Mouse (Mus musculus) gastrocnemius, adult 2 months (tissue): ENCODE measurements at regions not wholly inside any gene's neighbourhood (a gene's known extent, or its start where the extent isn't known, plus 50 kb on each side); places are given as distances from the start of the nearest gene placed in this dataset.
"Not testable (repeated sequence)": the region's sequence is repeated elsewhere in the genome, so short reads cannot be mapped to it uniquely, and the experiment has no call there.

Source experiments
- DNase-seq: peaks from one replicate; pipeline ENCODE4 v3.0.0; 2022
- H3K27ac ChIP-seq: fragments of 200-600 bp; 2 replicates; pipeline ENCODE4 v1.8.1; 2022; ENCODE audit warnings: mild to moderate bottlenecking
- H3K4me3 ChIP-seq: fragments of 200-600 bp; 2 replicates; pipeline ENCODE4 v1.8.1; 2022; ENCODE audit warnings: mild to moderate bottlenecking, moderate library complexity
- CTCF ChIP-seq: fragments of 200-600 bp; IDR thresholded peaks from 2 replicates; pipeline ENCODE4 v1.8.1; 2022; ENCODE audit warnings: antibody characterized with exemption, mild to moderate bottlenecking, moderate library complexity
- intact Hi-C: fragments of 180-260 bp; cut with DNase I; formaldehyde crosslinking; loops from one replicate; pipeline ENCODE4 v1.15.1; 2025

DNA sequence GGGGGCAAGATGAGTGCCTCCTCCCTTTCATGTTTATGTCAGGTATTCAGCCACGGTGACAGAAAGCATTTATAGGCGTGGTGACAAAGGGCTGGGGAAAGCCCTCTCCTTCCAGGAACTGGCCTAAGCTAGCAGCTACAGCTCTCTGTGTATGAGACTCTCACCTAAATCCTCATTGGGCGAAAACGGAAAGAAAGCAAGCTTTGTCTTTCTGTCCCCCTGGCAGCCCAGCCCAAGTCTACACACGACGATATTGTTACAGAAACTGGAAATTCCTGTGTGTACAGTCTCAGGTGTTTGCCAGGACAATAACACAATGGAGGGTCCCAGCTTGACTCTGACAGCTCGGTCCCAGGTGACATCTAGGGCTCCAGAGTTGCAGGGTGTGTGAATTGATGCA lies 60.0 kb downstream of the Dact2 start:
- no peak for DNase-seq
- no peak for TF ChIP-seq CTCF
- Histone ChIP-seq H3K27ac (no peak overlapping the region), H3K4me3 (no peak overlapping the region)
- intact Hi-C loops = no loop called here

DNA sequence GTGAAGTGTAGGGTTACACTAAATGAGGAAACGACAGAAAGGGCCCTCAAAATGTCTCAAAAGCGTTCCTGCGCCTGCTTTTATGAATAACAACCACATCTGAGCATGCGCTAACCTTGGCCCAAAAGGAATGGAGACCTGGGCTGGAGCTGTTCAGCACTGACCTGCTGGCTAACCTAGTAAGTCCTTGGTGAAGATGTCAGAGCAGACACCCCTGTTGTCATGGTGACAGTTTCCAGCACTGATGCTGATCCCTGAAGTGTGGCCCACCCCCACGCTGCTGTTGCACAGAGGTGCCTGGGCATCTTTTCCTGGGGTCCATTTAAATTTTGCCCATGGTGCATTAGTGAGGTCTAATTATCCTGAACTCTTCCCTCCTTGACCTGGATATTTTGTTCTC lies 62.4 kb downstream of the Dact2 start:
- no peak for TF ChIP-seq CTCF
- intact Hi-C loops = no loop called here
- Histone ChIP-seq H3K4me3 (no peak overlapping the region), H3K27ac (no peak overlapping the region)
- DNase-seq = no peak

DNA sequence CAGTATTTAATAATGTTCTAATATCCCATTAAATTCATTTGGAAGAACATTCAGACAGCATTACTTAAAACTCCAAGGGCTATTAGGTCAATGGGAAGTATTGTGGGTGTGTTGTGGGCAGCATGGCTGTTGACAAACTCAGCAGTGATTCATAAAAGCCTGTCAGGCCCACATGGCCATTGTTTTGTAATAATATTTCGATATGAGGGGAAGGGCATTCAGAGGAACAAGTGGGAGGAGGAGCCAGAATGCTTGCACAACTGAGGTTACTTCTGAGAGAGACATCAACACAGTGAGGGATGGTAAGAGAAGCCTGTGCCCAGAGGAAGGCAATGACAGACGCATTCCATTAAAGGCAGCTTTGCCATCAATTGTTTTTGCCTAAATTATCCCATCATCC lies 63.8 kb downstream of the Dact2 start:
- Histone ChIP-seq H3K27ac (no peak overlapping the region), H3K4me3 (no peak overlapping the region)
- TF ChIP-seq CTCF = no peak
- no peak for DNase-seq
- intact Hi-C loops = no loop called here

DNA sequence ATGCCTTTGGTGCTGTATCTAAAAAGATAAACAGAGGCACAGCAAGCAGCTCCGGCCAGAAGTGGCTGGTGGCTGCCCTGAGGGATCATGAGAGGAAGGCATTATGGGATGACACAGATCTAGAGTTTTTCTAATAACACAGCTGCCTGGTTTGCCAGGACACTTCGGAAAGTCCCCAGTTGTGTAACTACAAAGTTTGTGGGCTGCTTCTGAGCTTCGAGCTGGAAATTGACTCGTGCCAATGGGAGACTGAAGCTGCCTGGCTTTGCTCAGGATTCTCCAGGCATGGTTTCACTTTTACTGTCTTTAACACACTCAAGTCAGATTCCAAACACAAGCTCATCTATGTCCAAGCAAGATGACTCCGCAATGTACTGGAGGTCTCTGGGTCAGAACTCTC lies 65.2 kb downstream of the Dact2 start:
- DNase-seq = no peak

DNA sequence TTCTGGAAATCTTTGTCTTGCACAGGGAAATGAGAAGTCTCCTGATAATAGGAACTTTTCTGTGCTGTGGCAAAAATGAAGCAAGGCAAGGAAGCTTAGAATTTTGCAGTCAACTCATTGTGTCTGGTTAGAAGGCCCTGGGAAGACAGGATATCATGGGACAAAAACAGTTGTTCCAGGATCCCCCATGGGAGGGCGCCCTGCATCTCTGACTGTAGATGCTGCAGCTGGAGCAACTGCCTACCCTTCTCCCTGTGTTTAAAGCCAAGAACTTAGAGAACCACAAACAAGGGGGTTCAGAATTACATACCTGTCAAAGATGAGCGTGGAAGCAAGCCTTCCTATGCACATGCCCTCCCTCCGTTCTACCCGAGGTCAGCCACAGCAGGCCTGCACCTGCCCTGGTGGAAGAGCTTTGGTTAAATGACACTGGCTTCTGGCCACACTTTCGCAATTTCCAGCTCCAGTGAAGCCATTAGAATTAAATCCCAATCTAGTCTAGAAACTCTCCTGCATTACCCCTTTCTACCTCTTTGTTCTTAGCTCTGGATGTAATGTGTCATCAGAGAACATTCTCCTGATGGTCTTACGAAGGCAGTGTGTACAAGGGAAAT lies 67.3 kb downstream of the Dact2 start:
- intact Hi-C loops = loop anchor here (2.0 kb wide), 1 partner anchor 70 kb away; no protein-coding TSS in a partner anchor
- Histone ChIP-seq H3K27ac (no peak overlapping the region), H3K4me3 (no peak overlapping the region)
- peak; percentile 70 for DNase-seq
- TF ChIP-seq CTCF = peak; percentile 55

More for the DNA sequence above, 65.2 kb downstream of the Dact2 start:
- no peak for TF ChIP-seq CTCF
- intact Hi-C loops = no loop called here
- H3K4me3 ChIP-seq = no peak overlapping the region
- peak overlapping the region; percentile 31 for H3K27ac ChIP-seq

DNA sequence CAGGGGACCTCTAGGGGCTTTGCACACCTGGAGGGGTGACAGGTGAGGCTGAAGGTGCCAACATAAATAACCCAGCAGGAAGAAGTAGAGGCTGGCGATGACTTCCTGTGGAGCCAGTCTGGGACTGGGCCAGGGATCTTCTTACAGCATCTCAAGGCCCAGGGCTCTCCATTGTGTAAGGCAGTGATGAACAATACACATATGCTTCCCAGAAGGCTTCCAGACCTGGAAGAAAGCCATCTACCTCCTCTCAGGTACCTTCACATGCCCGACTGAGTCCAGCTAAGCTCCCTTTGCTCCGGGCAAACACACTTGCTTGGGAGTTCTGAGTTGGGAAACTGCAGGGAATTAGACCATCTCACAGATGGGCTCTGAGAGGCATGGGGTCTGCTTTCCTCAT lies 69.5 kb downstream of the Dact2 start:
- no peak for TF ChIP-seq CTCF
- no peak overlapping the region for H3K4me3 ChIP-seq
- no peak for DNase-seq
- intact Hi-C loops = no loop called here
- no peak overlapping the region for H3K27ac ChIP-seq

DNA sequence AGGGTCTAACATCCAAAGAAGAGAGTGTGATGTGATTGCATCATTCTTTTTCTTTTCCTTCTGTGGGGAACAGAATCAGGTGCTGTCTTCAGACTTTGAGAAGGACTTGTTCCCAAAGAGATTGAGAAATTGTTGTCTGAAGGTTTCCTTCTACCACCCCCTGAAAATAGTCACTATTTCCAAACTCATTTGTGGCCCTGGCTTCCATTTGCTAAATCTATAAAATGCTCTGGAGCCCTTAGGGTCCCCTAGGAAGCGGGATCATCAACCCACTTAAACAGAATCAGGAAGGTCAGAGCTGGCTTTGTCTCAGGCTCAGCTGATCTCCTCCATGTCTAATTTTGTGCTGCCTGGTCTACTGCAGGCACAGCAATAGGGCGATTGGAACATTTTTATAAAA lies 70.1 kb downstream of the Dact2 start:
- intact Hi-C loops = no loop called here
- Histone ChIP-seq H3K27ac (no peak overlapping the region), H3K4me3 (no peak overlapping the region)
- DNase-seq = no peak
- no peak for TF ChIP-seq CTCF

DNA sequence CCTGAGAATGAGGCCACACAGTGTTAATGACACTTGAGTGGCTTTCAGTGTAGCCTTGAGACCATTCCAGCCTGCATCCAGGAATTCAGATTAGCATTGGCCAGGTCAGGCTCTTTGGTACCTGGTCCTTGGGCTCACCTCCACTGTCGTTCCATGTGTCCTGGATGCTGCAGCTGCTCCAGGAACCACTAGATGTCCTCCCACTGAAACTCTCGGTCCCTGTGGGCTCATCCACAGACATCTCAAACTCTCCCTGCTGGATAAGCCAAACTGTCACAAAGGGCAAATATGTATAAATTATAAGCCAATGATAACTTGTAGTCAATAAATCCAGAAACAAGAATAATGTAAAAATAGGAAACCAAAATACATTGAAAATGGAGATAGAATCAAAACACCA lies 67.7 kb upstream of the Gm7358 start:
- H3K4me3 ChIP-seq, H3K27ac ChIP-seq, DNase-seq, intact Hi-C loops: not testable (repeated sequence)
- peak; percentile 25; the same call in 1 of the 2 replicates for TF ChIP-seq CTCF

DNA sequence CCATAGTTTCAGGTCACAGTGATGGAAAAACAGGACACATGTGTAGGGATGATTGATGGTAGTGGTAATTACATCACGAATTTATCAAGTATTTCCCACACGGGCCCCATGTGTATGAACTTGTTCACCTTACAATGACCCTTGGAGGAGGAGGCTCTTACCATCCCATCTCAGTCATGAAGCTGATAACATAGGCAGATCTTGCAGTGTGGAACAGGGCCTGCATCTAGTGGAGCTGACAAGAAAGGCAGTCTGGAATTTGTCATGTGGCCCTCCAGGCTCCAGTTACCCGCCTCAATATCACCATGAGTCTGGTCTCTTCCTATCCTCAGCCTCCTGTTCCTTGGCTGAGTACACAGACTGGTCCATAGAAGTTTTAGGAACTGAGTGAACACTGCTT lies 59.5 kb upstream of the Gm7358 start:
- intact Hi-C loops = no loop called here
- Histone ChIP-seq H3K4me3 (no peak overlapping the region), H3K27ac (no peak overlapping the region)
- TF ChIP-seq CTCF = no peak
- DNase-seq = no peak

DNA sequence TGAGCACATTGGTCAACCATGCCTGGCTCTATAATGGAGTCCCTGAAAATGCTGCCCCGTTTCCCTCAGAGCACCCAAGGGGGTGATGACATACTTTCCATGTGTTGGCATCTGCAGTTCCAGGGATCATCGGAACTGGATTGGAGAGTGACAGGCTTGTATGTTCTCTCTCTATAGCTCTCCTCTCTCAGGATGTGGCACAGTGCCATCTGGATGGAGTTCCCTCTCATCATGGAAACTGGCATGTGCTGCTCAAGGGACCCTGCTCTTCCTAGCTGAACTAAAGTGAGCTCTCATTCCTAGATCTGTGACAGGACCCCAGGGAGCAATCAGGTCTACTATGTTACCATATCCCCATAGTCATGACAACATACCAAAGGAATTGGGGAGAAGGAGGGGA lies 56.9 kb upstream of the Gm7358 start:
- intact Hi-C loops = no loop called here
- TF ChIP-seq CTCF = no peak
- no peak overlapping the region for H3K27ac ChIP-seq
- no peak for DNase-seq
- H3K4me3 ChIP-seq = no peak overlapping the region

DNA sequence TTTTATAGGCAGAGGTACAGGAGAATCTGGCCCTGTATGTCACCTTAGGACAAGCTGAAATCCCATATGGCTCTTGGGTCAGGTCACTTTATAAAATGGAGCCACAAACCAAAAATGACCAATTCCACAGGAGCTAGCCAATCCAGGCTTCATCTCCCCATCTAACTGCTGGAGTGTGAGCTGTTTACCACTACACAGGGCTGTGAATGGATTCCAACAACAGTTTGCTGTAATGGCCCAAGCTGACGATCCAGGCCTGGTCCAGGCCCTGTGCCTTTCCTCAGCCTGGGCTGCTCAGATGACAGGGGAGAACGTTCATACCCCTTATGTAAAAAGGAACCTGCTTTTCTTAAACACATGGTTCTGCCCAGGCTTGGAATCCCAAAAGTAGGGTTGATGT lies 55.5 kb upstream of the Gm7358 start:
- no peak overlapping the region for H3K27ac ChIP-seq
- H3K4me3 ChIP-seq = no peak overlapping the region
- DNase-seq = no peak
- intact Hi-C loops = loop anchor here (5.0 kb wide), 2 partner anchors 92 to 107 kb away; no protein-coding TSS in a partner anchor
- TF ChIP-seq CTCF = no peak

DNA sequence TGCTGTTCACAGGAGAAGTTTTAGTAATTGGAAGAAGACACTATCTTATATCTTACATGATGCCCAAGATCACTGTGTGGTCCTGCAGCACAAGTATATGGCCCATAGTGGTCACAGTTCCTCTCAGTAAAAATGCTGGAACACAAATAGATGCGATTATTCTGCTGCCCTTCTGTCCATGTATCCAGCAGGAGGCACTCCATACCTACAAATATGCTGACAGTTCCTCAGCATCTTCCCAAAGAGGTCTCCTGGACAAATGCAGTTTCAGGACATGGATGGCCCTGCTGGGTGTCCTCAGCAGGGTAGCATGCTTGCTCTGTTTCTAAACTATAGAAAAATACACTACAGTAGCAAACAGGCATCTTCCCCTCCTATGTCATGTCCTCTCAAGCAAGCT lies 52.4 kb upstream of the Gm7358 start:
- intact Hi-C loops = loop anchor here (5.0 kb wide), 2 partner anchors 96 to 111 kb away; no protein-coding TSS in a partner anchor
- H3K27ac ChIP-seq, H3K4me3 ChIP-seq, DNase-seq: not testable (repeated sequence)
- TF ChIP-seq CTCF = peak; percentile 51
